Mouse (Mus musculus): ENCODE results near the gene Rassf4. TPM values are rescaled to one million over a fixed set of nuclear protein-coding genes. Genes with fewer than 3 reads are reported as not detected.
A peak's percentile ranks its signal among the peaks of the same experiment; 100 is the strongest.

Gene Rassf4
- 1 to 10 TPM; 5.1 to 5.2 TPM for total RNA-seq (2021)
- long read RNA-seq, experiment 1, full-length matches to known transcripts: 1 of 2 reads
- long read RNA-seq, experiment 1, partial matches to known transcripts: 0 of 2 reads
- long read RNA-seq, experiment 1, other reads (novel, unspliced or antisense): 1 of 2 reads
- long read RNA-seq, experiment 2, full-length matches to known transcripts: 5 of 5 reads
- long read RNA-seq, experiment 2, partial matches to known transcripts: 0 of 5 reads
- long read RNA-seq, experiment 2, other reads (novel, unspliced or antisense): 0 of 5 reads

DNA sequence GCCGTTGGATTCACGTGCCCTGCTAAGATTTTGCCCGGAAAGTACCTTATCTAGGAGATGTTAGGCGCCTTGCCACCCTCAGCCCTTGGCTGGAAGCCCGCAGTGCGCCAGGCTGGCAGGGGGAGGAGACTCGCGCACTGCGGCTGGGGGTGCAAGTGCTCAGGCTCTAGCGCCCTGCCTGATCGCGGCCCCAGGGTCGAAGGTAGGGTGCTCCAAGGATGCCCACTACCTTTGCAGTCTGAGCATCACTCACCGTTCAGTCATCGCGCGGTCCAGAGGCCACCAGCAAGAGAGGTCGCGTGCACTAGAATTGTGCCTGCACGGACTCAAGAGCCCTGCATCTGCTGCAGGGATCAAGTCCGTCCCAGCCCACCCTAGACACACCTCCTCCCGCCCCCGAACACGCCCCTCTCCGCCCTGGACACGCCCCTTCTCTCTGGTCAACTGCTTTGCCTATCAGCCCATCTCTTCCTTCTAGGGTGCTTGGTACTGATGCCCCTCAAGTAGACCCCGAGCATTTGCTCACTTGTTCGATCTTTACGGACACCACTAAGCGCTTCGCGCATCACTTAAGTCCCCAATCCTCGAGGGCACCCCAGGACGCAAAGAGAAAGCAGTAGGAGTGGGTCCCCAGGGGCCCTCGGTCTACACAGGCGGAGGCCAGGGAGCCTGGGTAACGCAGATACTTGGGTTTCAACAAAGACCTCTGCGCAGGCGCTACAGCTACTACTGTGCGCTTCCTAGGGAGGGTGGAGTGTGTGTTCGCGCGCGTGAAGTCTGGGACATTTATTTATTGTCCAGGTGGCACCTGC lies at the start of gene Rassf4:
Gene Rassf4, minus strand, starts transcription at position 482 of the 812 bp plus-strand sequence.
- intact Hi-C loops (cut with DNase I; ENCODE audit: low total_unique reads): no loop called here
- peak; percentile 87 for DNase-seq

DNA sequence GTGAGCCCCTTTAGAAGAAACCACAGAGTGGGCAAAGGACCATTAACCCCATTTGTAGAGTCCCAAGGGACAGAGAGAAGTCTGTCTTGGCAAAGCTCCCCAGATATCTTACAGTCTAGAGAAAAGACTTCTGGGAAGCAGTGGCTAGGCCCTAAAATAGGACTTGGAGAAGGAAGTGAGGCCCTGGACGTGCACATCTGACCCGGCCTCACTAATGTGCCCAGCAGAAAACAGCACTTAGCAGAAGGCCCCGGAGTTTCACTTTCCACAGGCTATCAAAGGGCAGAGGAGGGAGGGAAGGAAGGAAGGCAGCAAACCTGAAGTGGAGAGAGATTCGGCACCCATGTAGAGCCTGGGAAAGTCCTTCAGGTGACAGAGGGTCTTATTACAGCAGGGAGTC lies 45.2 kb upstream of the Rassf4 start:
- no peak for DNase-seq
- intact Hi-C loops (cut with DNase I; ENCODE audit: low total_unique reads): no loop called here

DNA sequence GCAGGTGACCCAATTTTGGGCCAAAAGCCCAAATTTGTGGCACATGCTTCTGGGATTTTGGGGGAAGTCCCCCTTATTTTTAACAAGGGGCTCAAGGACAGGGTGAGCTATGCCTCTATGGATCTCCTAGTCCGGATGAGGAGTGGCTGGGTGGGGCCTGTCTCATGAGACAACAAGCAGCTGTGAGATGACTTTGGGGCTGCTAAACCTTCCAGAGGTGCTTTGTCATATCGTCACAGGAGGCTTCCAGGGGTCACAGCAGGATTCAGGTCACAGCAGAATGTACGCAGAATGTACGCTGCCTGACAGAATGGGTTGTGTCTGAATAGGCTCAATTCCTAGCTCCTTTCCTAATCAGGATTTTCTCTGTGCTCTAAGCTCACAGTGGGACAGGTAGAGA lies 44.6 kb upstream of the Rassf4 start:
- DNase-seq: no peak
- intact Hi-C loops (cut with DNase I; ENCODE audit: low total_unique reads): no loop called here

DNA sequence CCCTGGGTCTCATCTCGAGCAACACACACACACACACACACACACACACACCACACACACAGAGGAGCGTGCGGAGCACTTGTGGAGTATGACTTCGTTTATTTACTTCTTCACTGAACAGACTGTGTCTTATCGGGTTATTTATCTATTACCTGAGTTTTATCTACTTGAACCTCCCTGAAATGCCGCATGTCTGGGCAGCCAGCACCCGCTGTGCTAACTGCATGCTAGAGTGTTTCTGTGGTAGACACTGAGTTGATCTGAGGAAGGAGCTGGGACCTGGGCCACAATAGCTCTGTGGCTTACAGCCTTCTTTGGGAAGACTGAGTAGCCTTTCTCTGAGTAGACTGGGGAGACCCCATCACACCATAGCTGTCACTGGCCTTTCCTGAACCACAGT lies 44.1 kb upstream of the Rassf4 start:
- no peak for DNase-seq
- intact Hi-C loops (cut with DNase I; ENCODE audit: low total_unique reads): no loop called here

DNA sequence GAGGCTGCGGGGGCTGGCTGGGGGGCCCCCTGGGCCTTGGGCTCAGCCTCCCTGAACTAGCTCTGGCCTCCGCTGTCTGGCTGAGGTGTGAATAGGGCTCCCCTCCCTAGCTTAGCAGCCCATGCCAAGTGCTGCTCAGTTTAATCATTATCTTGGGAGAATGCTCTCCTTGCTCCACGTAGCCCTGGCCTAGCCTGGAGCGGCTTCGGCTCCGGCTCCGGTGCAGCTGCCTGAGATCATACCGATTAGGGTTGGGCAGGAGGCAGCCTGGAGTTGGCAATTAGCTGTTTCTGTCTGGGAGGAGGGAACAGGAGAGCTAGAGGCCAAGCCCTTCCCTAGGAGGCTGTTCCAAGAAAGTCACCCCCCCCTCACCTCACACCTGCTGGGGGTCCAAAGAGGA lies 42.9 kb upstream of the Rassf4 start, which contains the start of gene Tmem72:
Gene Tmem72, minus strand, starts transcription at position 248 of the 400 bp plus-strand sequence.
- no peak for DNase-seq
- intact Hi-C loops (cut with DNase I; ENCODE audit: low total_unique reads): no loop called here

DNA sequence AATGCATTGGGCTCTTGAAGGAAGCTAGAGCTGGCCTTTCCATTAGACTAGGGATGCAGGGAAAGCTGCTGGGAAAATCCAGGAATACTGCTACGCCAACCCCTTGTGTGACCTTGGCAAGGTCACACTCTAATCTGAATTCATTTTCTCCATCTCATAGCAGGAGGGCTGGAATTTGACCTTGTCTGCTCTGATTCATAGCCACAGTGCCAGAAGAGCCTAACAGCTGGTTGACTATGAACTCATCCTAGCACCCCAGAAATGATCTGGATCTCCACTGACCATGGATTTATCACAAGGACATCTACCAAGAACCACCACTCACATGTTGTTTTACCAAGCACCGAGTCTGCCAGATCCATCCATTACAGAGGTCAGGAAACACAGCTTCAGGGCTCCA lies 41.4 kb upstream of the Rassf4 start:
- no peak for DNase-seq
- intact Hi-C loops (cut with DNase I; ENCODE audit: low total_unique reads): no loop called here

DNA sequence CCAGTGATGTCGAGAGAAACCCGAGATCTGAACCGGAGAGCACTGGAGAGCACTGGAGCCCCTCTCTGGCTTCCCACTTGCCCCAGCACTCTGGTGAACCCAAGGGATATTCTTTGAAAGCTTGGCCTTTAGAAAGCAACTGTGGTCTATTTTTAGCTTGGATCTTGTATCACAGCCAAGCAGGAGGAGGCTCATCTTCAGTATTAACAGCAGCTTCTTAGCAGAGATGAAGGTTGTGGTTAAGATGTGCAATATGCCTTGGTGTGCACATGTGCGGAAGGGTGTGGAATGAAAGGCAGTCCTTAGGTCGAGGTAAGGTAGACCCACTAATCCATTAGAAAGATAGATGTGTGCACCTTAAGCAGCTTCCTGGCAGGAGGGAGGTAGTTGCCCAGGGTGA lies 40.8 kb upstream of the Rassf4 start:
- intact Hi-C loops (cut with DNase I; ENCODE audit: low total_unique reads): no loop called here
- DNase-seq: no peak

DNA sequence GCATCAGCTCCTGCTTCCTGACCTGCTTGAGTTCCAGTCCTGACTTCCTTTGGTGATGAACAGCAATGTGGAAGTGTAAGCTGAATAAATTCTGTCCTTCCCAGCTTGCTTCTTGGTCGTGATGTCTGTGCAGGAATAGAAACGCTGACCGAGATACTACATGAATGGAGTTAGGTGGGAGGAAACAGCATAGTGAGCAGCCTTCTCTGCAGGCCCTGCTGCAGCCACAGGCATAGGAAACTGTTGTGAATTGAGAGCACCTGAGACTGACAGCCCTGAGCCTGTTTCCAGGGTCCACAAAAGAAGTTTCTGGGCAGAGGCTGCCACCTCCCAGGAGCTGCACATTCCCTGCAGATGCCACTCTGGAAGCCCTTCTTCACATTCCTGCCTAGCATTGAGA lies 40.2 kb upstream of the Rassf4 start:
- no peak for DNase-seq
- intact Hi-C loops (cut with DNase I; ENCODE audit: low total_unique reads): no loop called here

DNA sequence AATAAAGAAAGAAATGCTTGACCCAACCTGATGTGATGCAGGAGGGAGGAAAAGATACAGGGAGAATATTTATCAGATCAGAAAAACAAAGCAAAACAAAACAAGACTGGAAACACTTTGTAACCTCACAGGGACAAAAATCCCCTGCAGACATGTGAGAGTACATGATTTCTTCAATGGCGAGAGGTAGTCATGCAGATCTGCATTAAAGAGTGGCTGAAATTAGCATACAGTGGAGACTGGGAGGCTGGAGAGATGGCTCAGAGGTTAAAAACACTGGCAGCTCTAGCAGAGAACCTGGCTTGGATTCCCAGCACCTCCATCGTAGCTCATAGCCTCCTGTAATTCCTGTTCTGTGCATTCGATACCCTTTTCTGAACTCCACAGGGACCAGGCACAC lies 38.8 kb upstream of the Rassf4 start:
- intact Hi-C loops (cut with DNase I; ENCODE audit: low total_unique reads): no loop called here
- DNase-seq: no peak

DNA sequence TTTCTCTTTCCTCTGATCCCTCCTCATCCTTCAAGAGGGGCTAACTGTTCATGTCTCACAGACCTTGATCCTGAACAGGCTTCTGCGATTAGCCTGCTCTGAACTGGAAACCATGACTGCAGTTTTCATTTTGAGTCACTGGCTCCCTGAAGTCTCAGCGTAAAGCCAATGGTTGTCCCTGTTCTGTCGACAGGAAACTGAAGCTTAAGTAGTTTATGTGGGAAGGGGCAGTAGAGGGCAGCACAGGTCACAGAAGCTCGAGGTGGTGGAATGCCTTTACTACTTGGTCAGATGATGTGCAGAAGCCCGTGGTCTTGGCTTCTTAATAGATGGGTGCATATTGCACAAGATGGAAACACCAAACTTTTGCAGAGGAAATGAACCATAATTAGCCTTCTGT lies 38.3 kb upstream of the Rassf4 start:
- DNase-seq: no peak
- intact Hi-C loops (cut with DNase I; ENCODE audit: low total_unique reads): no loop called here

DNA sequence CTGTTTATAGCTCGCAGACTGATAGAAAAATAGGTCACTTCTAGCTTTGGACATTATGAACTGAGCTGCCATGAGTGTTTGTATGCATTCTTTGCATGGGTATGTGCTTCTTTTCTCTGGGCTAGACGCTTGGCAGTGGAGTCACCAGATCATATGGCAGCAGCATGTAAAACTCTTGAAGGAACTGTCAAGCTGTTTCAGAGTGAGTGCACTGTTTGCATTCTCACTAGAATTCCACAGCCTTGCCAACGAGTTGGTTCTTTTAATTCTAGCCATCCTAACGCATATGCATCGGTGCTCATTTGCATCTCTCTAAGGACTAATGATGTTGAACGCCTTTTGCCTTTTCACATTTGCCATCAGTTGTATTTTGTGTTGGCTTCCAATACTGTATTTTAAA lies 30.6 kb upstream of the Rassf4 start:
- intact Hi-C loops (cut with DNase I; ENCODE audit: low total_unique reads): no loop called here
- no peak for DNase-seq

DNA sequence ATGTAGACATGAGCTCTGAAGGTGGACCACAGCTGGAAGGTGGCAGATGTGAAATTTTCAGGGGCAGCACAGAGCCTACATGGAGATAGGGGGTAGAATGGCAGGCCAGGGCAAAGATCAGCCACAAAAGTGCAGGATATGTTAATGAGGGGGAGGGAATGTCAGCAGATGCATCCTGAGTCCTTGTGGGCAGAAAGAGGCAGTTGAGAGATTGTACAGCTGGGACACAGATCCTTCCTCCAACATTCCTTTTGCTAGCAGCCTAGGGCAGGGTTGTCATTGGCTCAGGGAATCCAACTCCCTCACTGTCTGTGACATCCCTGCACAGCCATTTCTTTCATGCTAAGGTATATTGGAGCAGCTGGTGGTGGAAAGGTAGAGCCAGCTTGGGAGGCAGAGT lies 27.1 kb upstream of the Rassf4 start:
- DNase-seq: no peak
- intact Hi-C loops (cut with DNase I; ENCODE audit: low total_unique reads): no loop called here

DNA sequence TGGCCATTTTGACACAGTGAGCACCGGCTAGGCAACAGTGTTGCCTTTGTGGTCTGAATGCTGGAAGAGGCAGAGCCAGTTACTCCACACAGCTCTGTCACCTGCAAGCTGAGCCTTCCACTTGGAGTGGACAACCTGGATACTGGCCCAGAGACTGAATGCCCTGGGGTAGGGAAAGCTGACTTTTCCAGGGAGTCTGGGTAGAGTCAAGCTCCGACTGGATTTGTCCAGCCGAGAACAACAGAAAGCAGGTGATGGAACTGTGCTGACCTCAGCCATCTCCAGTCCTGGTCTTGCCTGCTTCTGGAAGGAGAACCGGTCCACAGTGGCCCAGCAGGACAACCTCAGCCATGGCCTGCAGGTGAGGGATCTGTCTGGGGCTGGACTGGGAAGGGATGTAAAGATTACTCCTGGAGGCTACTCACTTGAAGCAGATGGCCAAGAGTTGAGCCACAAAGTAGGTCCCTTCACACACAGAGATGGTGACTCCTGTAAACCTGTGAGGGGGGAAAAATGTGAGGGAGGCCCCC lies 24.2 kb upstream of the Rassf4 start:
- intact Hi-C loops (cut with DNase I; ENCODE audit: low total_unique reads): loop anchor here (5.0 kb wide), 1 partner anchor 41 kb away; no protein-coding TSS in a partner anchor
- no peak for DNase-seq

DNA sequence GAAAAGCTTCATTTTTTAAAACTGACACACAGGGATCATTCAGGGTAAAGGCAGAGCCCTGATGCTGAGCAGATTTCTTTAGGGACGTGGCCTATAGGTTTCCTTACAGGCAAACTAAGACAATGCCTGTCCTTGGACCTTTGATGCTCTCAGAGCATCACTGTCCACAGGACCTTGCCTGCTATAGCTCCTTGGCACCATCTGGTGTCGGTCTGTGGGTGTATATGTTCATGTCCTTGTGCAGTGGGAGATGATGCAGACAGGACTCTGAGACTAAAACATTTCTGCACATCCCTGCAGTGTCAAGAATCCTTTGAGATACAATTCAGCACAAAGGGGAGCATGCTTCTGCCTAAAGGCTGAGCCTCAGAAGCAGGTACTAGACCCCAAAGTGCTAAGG lies 23.7 kb upstream of the Rassf4 start:
- DNase-seq: no peak
- intact Hi-C loops (cut with DNase I; ENCODE audit: low total_unique reads): loop anchor here (5.0 kb wide), 1 partner anchor 40 kb away; no protein-coding TSS in a partner anchor

DNA sequence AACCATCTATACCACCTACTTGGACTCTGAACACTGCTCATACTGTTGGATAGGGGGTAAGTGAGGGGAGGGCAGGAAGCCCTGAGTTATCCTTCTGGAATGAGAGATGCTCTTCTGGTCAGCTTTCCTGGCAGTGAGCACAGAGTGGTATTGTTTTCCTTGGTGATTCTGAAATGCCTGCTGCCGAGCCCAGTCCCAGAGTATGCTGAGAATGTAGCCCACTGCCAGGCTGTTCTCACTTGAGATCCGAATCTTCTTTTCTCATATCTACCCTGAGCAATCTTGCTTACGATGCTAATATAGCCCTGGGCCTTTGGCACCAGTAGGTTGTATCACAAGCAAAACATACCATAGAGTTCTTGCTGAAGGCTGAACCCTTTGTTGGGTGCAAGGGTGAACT lies 20.6 kb upstream of the Rassf4 start:
- intact Hi-C loops (cut with DNase I; ENCODE audit: low total_unique reads): no loop called here
- DNase-seq: no peak

DNA sequence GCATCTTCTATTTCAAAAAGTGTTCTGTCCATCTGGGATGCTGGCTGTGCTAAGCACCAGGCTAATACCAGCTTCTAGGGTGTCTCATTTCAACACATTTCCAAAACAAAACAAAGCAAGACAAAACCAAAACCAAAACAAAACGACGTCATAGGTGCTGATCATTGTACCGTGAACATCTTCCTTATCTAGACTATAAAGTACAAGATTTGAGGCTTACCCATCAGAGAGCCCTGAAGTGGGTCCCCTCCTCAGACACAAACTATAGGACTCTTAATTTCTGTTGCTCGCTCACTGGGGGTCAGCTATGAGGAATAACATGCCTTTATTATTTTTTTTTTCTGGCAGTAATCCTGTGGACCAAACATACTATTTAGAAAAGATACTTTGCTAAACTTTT lies 19.9 kb upstream of the Rassf4 start:
- no peak for DNase-seq
- intact Hi-C loops (cut with DNase I; ENCODE audit: low total_unique reads): no loop called here

DNA sequence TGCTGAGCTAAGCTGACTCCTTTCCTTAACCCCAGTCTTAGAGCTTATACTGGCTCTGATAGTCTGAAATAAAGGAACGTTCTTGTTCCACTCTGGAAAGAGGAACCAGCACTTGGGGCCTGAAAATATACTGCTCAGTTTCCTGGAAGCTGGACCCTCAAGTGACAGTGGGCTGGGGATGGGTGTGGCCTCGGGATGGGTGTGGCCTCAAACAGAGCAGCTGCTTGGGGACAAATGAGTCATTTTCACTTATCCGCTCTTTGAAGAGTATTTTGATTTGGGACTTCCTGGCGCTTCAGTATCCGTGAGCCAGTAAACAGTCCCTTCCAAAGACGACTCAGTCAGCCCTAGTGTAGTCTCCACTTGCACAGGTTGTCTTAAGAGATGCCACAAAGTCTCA lies 8.6 kb upstream of the Rassf4 start:
- intact Hi-C loops (cut with DNase I; ENCODE audit: low total_unique reads): no loop called here
- DNase-seq: peak; percentile 41

DNA sequence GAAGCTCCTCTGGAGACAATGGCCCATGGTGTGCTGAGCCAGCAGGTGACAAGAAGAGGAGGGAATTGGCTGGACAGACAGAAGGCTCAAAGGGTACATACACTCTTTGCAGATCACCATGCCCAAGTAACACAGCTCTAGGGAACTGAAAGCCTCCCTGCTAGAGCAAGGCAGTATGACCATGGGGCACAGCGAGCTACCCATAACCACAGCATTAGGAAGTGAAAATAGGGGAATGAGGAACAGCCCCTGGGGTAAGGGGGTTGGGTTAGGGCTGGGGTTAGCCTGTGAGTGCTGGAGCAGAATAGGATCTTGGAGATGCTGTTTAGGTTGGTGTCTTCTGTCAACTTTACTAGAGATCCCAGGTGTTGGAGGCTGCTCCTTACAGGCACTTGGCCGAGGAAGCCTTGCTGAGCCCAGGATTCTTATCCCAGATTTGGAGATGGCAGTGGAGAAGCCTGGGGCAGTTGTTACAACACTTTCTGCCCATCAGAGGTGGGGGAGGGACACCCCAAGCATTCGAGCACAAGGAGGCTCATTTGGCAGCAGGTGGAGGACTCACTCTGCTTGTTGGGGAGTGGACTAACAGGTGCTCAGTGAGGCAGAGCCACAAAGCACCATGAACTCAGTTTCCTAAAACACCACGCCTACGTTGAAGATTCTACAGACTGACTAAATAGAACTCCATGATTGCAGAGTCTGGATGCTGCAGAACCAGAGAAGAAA lies 6.0 kb upstream of the Rassf4 start:
- DNase-seq: peak; percentile 10

DNA sequence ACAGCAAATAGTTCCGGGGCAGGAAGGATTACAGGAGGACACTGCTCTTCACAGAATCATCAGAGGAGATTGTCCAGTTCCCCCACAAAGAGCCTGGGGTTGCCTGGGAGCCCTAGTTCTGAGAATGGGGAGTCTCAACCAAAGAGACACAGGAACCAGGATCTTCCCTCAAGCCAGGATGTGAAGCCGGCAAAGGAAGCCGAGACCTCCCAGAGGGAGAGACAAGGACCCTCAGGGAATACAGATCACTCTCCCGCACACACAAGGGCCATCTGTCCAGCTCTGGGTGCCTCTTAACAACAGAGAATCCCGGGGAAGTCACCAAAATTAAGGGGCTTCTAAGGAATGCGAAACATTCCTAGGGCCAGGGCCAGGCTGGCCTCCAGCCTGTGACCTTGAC lies 3.6 kb upstream of the Rassf4 start:
- intact Hi-C loops (cut with DNase I; ENCODE audit: low total_unique reads): no loop called here
- no peak for DNase-seq

More for the DNA sequence above, 6.0 kb upstream of the Rassf4 start:
- intact Hi-C loops (cut with DNase I; ENCODE audit: low total_unique reads): no loop called here

DNA sequence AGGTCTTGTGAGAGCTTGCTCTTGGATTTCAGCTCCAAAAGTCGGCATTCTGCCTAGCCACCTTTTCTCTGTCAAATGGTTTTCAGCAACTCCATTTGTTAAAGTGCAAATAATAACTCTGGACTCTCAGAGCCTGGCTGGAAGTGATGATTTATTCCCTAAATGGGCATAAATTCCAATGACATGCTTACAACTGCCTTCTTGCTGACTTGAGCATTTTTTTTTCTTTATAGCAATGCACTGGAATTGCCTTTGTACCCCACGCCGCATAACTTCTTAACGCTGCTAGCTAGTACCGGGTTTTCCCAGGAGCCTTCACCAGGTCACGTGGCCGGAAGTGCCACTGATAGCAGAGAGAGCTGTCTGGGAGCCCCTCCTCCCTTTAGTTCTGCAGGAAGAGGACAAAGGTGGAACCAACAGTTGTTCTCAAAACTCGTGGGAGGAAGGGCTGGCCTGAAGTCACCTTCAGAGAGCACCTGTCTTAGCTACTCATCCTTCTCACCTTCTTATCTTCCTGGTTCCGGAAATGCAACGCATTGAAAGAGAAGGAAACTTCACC lies 2.7 kb upstream of the Rassf4 start:
- intact Hi-C loops (cut with DNase I; ENCODE audit: low total_unique reads): no loop called here

More for the DNA sequence above, 2.7 kb upstream of the Rassf4 start:
- DNase-seq: no peak

Data from gastrocnemius, postnatal 14 days (tissue).